Mouse (Mus musculus) ES-E14 (cell line): Measurements from ENCODE around the gene Ecel1.

Experiments
- CHD2 ChIP-seq: IDR thresholded peaks from 2 replicates; pipeline ENCODE4 v1.6.1; 2014; ENCODE audit warnings: mild to moderate bottlenecking, low read depth, low read length, inconsistent platforms
- HCFC1 ChIP-seq: IDR thresholded peaks from 2 replicates; pipeline ENCODE4 v1.6.1; 2012; ENCODE audit warnings: low read length, inconsistent platforms, borderline replicate concordance; ENCODE audit not compliant: insufficient read depth
- ZNF384 ChIP-seq: IDR thresholded peaks from 2 replicates; pipeline ENCODE4 v1.6.1; 2012; ENCODE audit warnings: low read depth, low read length, inconsistent platforms

DNA sequence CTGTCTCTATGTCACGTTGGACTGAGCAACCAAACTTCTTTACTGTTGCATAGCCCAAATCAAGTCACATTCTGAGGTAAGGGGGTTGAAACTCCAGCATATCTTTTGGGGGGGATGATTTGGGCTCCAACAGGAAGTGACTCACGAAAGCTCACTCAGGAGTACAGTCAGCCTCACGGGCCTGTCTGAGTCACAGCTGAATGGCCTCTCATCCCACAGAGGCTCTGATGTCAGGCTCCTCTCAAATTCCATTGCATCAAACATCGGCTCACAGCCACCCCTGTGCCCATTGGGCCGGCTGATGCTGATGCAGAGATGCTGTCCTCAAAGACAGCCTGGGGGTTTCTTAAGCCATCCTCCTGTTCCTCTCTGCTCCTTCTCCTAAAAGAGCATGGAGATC, 24.6 kb upstream of the Ecel1 start:
- TF ChIP-seq CHD2 (no peak), ZNF384 (no peak), HCFC1 (no peak)
